Mouse (Mus musculus) hindbrain, postnatal 0 days (tissue): ENCODE data around the gene Zfp60. TPM values are rescaled to one million over a fixed set of nuclear protein-coding genes. Genes with fewer than 3 reads are reported as not detected.

Experiments
- ATAC-seq: fragments of 200-750 bp; cut with Nextera tagmentation; 2 replicates; pipeline ENCODE4 v1.8.0; 2017; ENCODE audit warnings: mild to moderate bottlenecking, moderate TSS enrichment, moderate library complexity
- DNase-seq: peaks from one replicate; pipeline ENCODE4 v3.0.0-alpha.2; 2015; ENCODE audit warnings: low spot score
- H3K27ac ChIP-seq: fragments of 300-500 bp; sonication (generic); 2 replicates; pipeline ENCODE4 v1.5.1; 2014; ENCODE audit warnings: mild to moderate bottlenecking
- H3K27me3 ChIP-seq: fragments of 300-500 bp; sonication (generic); 2 replicates; pipeline ENCODE4 v1.6.1; 2014; ENCODE audit warnings: low read length, mixed read lengths; ENCODE audit not compliant: insufficient read depth
- H3K36me3 ChIP-seq: fragments of 300-500 bp; sonication (generic); 2 replicates; pipeline ENCODE4 v1.6.1; 2014; ENCODE audit warnings: low read length, mixed read lengths; ENCODE audit not compliant: insufficient read depth
- H3K4me1 ChIP-seq: fragments of 300-500 bp; sonication (generic); 2 replicates; pipeline ENCODE4 v1.6.1; 2014; ENCODE audit warnings: antibody characterized with exemption, low read length, mixed read lengths; ENCODE audit not compliant: insufficient read depth
- H3K4me2 ChIP-seq: fragments of 300-500 bp; sonication (generic); 2 replicates; pipeline ENCODE4 v1.6.1; 2014; ENCODE audit warnings: low read depth, mild to moderate bottlenecking, low read length, moderate library complexity, mixed read lengths
- H3K4me3 ChIP-seq: fragments of 300-500 bp; sonication (generic); 2 replicates; pipeline ENCODE4 v1.5.1; 2014; ENCODE audit warnings: low read length
- H3K9ac ChIP-seq: fragments of 300-500 bp; sonication (generic); replicated peaks from 2 replicates; pipeline ENCODE4 v1.6.1; 2014; ENCODE audit warnings: mild to moderate bottlenecking, low read length, moderate library complexity, mixed read lengths
- H3K9me3 ChIP-seq: fragments of 300-500 bp; sonication (generic); 2 replicates; pipeline ENCODE4 v1.6.1; 2016; ENCODE audit warnings: low read length, mixed read lengths
- CTCF ChIP-seq: IDR thresholded peaks from 2 replicates; pipeline ENCODE4 v1.5.1; 2016; ENCODE audit warnings: antibody characterized with exemption, control low read depth, low read depth
- WGBS: fragments of 180-500 bp; shearing (Covaris S2); extraction: QIAGEN DNeasy Blood & Tissue Kit; methylation state at CpG from one replicate; pipeline ENCODE4 v1.1.7; 2014; 5-methylcytosine and 5-hydroxymethylcytosine counted together
- polyA plus RNA-seq: library from polyadenylated mRNA; unstranded; fragments of >200 nt; fragmentation: Nextera tagmentation; extraction: Ambion mirVana; gene quantifications from 2 replicates; pipeline ENCODE4 v1.2.1, GENCODE M21; 2015
- total RNA-seq: library from RNA; depleted of rRNA; stranded (reverse); fragments of >200 nt; gene quantifications from 2 replicates; pipeline ENCODE4 v1.2.3, GENCODE M21; 2014; rRNA removed

Zfp60 gene
- total and polyA plus RNA-seq, 2 experiments from 2014 or later = 25.3 to 35.1 TPM

DNA sequence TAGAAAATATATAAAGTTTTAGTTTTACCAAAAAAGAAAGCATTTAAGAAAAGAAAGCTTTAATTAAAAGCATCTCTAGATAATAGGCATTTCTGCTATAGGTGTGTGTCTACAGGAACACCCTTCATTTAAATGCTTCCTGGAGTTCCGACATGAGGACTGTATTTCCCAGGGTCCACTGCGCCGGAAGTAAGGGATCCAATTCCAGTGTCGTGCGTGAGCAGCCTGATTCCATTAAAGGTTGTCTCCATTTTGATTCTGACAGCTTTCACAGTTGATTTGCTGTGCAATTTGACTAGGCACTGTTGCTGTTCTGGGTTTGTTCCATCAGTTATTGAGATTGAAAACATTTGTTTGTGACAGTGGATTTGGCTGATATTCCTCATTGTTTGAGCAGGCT is 71.8 kb downstream of the Zfp60 start:
- TF ChIP-seq CTCF = no peak
- no peaks in the 10 kb centered on the region for H3K36me3 ChIP-seq
- H3K4me3 ChIP-seq = no peak overlapping the region
- peaks cover 5% of the 10 kb centered on the region for H3K4me1 ChIP-seq
- H3K27me3 ChIP-seq = no peaks in the 10 kb centered on the region
- H3K27ac ChIP-seq = no peak overlapping the region
- ATAC-seq = no peak
- no peak for DNase-seq
- 71% methylated on average over 5 of the region's 5 CpGs for WGBS
- no peak overlapping the region for H3K4me2 ChIP-seq
- H3K9ac ChIP-seq = no peak overlapping the region
- H3K9me3 ChIP-seq = no peaks in the 10 kb centered on the region

Other genes starting within 250 kb of the Zfp60 start
- gene Sertad1, start 244.5 kb upstream of the Zfp60 start, total RNA-seq = 7.2 and 9.4 TPM in 2 replicates
- 7.7 and 8.8 TPM in 2 replicates for gene Sertad1, start 244.5 kb upstream of the Zfp60 start, polyA plus RNA-seq
- 1.8 and 2.1 TPM in 2 replicates for gene Prx, start 232.1 kb upstream of the Zfp60 start, total RNA-seq
- gene Prx, start 232.1 kb upstream of the Zfp60 start, polyA plus RNA-seq = 2.1 and 2.5 TPM in 2 replicates
- 0.73 and 1.8 TPM in 2 replicates for gene Hipk4, start 208.1 kb upstream of the Zfp60 start, total RNA-seq
- 1.6 and 1.9 TPM in 2 replicates for gene Hipk4, start 208.1 kb upstream of the Zfp60 start, polyA plus RNA-seq
- gene Pld3, start 178.2 kb upstream of the Zfp60 start, total RNA-seq = 307 and 308 TPM in 2 replicates
- gene Pld3, start 178.2 kb upstream of the Zfp60 start, polyA plus RNA-seq = 268 and 287 TPM in 2 replicates
- 8.1 and 8.2 TPM in 2 replicates for gene 2310022A10Rik, start 178.2 kb upstream of the Zfp60 start, total RNA-seq
- gene 2310022A10Rik, start 178.2 kb upstream of the Zfp60 start, polyA plus RNA-seq = 25.7 and 26.1 TPM in 2 replicates
- 60.6 and 83.1 TPM in 2 replicates for gene Akt2, start 139.8 kb upstream of the Zfp60 start, total RNA-seq
- gene Akt2, start 139.8 kb upstream of the Zfp60 start, polyA plus RNA-seq = 62.3 and 64.0 TPM in 2 replicates
- 104 and 132 TPM in 2 replicates for gene Ttc9b, start 77.5 kb upstream of the Zfp60 start, total RNA-seq
- gene Ttc9b, start 77.5 kb upstream of the Zfp60 start, polyA plus RNA-seq = 124 and 127 TPM in 2 replicates
- gene Map3k10, start 56.8 kb upstream of the Zfp60 start, total RNA-seq = 141 and 162 TPM in 2 replicates
- 21.4 and 22.9 TPM in 2 replicates for gene Map3k10, start 56.8 kb upstream of the Zfp60 start, polyA plus RNA-seq
- gene Zfp607b, start 42.0 kb upstream of the Zfp60 start, total RNA-seq = 3.5 and 5.6 TPM in 2 replicates
- gene Zfp607b, start 42.0 kb upstream of the Zfp60 start, polyA plus RNA-seq = 8.5 and 8.9 TPM in 2 replicates
- gene Zfp626, start 75.8 kb downstream of the Zfp60 start, total RNA-seq = 4.5 and 4.7 TPM in 2 replicates
- 1.1 TPM in 2 replicates for gene Zfp626, start 75.8 kb downstream of the Zfp60 start, polyA plus RNA-seq
- 3.7 and 6.7 TPM in 2 replicates for gene Zfp59, start 107.2 kb downstream of the Zfp60 start, total RNA-seq
- 4.1 and 5.1 TPM in 2 replicates for gene Zfp59, start 107.2 kb downstream of the Zfp60 start, polyA plus RNA-seq
- 1.5 and 2.1 TPM in 2 replicates for gene Zfp607a, start 126.1 kb downstream of the Zfp60 start, total RNA-seq
- gene Zfp607a, start 126.1 kb downstream of the Zfp60 start, polyA plus RNA-seq = 0.39 and 0.90 TPM in 2 replicates
- gene Zfp974, start 198.1 kb downstream of the Zfp60 start, total RNA-seq = 9.0 and 13.2 TPM in 2 replicates
- 6.3 and 7.2 TPM in 2 replicates for gene Zfp974, start 198.1 kb downstream of the Zfp60 start, polyA plus RNA-seq
- gene Zfp780b, start 247.8 kb downstream of the Zfp60 start, total RNA-seq = 16.6 and 18.0 TPM in 2 replicates
- 18.4 and 18.9 TPM in 2 replicates for gene Zfp780b, start 247.8 kb downstream of the Zfp60 start, polyA plus RNA-seq